Mouse (Mus musculus): ENCODE results near the gene Myom1. TPM values are rescaled to one million over a fixed set of nuclear protein-coding genes. Genes with fewer than 3 reads are reported as not detected.
A peak's percentile ranks its signal among the peaks of the same experiment; 100 is the strongest.

Gene Myom1
- polyA plus RNA-seq, 1 experiment from 2014 or later = 1.9 TPM

DNA sequence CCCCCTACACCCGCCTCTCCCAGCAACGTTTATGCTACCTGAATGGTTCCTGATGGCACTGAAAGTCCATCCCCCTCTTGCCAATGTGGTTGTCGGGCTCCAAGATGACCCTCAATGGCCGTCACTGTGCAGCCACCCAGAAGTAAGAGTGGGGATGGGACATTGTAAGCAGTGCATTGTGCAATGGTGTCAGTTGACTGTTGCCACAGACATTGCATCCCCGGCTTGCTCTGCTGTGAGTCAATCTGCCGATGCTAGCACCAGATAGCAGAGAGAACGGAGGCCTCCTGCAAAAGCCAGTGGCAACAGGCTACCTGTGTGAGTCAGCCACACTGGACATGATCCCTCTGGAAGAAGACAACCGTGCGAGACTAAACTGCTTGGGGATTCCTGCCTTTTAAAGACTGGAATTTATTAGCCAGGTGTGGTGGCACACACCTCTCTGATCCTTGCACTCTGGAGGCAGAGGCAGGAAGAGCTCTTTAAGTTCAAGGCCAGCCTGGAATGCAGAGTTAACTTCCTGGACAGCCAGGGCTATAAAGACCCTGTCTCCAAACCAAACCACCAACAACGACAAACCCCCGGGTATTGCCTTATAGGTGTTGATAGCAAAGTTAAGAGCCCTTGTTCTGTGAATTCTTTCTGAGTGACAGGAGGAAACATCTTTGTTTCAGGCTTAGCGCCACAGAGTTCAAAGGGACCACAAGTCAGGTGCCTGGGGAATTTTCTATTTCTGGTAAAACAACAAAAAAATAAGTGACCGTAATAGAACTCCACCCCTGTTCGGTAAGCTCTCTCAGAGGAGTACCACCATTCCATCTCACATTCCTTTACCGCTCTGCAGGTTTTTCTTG lies 16.7 kb upstream of the Myom1 start:
- no peak overlapping the region for H3K9ac ChIP-seq
- H3K4me2 ChIP-seq (replicated peaks) = no peak overlapping the region
- no peaks in the 10 kb centered on the region for H3K27me3 ChIP-seq
- 85% methylated on average over 15 of the region's 15 CpGs for WGBS
- no peak overlapping the region for H3K27ac ChIP-seq
- H3K4me3 ChIP-seq = no peak overlapping the region
- peaks cover 19% of the 10 kb centered on the region for H3K4me1 ChIP-seq
- H3K9me3 ChIP-seq (replicated peaks) = no peaks in the 10 kb centered on the region
- H3K36me3 ChIP-seq = peaks cover 30% of the 10 kb centered on the region
- no peak for ATAC-seq (ENCODE audit: low FRiP score)

DNA sequence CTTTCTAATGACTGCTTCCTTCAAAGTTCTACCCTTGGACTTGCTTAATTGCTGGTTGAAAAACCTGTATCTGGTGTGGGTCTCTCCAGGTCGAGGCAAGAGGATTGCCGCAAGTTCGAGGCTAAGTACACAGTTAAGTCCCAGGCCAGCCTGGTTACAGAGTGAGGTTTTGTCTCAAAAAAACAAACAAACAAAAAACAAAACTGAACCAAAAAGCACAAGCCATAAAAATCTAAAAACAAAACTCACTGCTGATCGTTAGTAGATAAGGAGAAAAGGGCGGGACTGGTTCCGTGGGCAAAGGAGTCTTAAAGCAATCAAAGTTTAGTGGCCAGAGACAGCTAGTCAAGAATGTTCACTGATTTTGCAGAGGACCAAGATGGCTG lies 16.1 kb upstream of the Myom1 start:
- 92% methylated on average over 6 of the region's 6 CpGs for WGBS
- H3K4me3 ChIP-seq = no peak overlapping the region
- no peak for ATAC-seq (ENCODE audit: low FRiP score)
- no peaks in the 10 kb centered on the region for H3K9me3 ChIP-seq (replicated peaks)
- H3K9ac ChIP-seq = no peak overlapping the region
- peaks cover 24% of the 10 kb centered on the region for H3K36me3 ChIP-seq
- H3K4me2 ChIP-seq (replicated peaks) = no peak overlapping the region
- peaks cover 23% of the 10 kb centered on the region for H3K4me1 ChIP-seq
- no peaks in the 10 kb centered on the region for H3K27me3 ChIP-seq
- H3K27ac ChIP-seq = no peak overlapping the region

DNA sequence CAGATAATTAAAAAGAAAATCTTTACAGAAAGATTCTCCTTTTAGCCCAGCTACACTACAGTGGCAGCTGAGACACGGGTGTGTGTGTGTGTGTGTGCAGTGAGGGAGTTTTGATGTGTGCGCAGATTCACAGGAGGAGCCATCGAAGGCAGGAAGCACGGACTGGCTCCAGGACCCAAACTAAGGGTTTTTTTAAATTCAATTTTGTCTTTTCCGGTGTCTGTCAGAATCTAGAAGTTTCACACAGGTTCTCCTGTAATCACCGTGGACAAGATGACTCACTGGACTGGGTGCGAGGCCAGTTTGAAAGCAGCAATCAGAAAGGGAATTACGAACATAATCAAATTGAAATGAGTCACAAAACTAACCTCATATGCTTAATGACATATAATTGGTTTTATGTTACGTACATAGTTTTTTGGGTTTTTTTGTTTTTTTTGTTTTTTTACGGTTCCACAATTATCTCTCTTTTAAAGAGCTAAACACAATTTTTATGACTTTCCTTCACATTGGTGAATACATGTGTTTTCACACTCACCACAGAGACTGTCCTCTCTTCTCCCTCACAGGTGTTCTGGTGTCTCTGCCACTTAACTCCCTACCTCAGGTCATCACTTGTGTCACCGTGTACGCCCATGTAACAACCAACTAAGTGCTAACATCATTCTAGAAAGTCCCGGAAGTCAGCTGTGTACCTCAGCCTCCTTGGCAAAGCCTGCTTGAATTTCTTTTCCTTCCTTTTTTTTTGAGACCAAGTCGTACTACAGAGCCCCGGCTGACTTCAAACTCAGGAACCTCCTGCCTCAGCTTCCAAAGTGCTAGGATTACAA lies 15.4 kb upstream of the Myom1 start:
- H3K4me2 ChIP-seq (replicated peaks) = no peak overlapping the region
- WGBS = 94% methylated on average over 15 of the region's 15 CpGs
- no peaks in the 10 kb centered on the region for H3K9me3 ChIP-seq (replicated peaks)
- H3K4me1 ChIP-seq = peaks cover 24% of the 10 kb centered on the region
- peaks cover 17% of the 10 kb centered on the region for H3K36me3 ChIP-seq
- no peak overlapping the region for H3K27ac ChIP-seq
- no peak for ATAC-seq (ENCODE audit: low FRiP score)
- H3K27me3 ChIP-seq = no peaks in the 10 kb centered on the region
- H3K9ac ChIP-seq = no peak overlapping the region
- H3K4me3 ChIP-seq = no peak overlapping the region

DNA sequence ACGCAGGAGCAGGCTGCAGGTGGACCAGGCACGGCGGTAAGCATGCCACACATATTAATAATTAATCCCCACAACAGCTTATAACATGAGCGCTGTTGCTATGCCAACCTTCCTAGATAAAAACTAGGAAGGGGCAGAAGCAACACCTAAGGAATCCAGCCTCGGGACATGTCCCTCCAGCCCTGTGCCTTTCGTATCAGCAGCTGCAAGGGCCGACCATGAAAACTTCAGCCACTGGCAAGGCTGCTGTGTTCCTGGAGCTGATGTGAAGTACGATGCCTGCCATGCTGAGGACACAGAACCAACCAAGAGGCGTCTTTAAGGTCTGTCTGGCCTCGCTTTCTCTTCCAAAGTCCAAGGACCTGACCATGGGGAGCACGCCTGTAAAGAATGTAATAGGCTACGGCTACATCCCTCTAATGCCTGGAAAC lies 14.1 kb upstream of the Myom1 start:
- 89% methylated on average over 12 of the region's 12 CpGs for WGBS
- H3K9me3 ChIP-seq (replicated peaks) = no peaks in the 10 kb centered on the region
- no peaks in the 10 kb centered on the region for H3K27me3 ChIP-seq
- no peak overlapping the region for H3K4me3 ChIP-seq
- peak overlapping the region; percentile 69 for H3K4me2 ChIP-seq (replicated peaks)
- H3K36me3 ChIP-seq = peaks cover 16% of the 10 kb centered on the region; the same call in 1 of the 2 replicates
- H3K4me1 ChIP-seq = peaks cover 24% of the 10 kb centered on the region
- H3K27ac ChIP-seq = no peak overlapping the region
- no peak for ATAC-seq (ENCODE audit: low FRiP score)
- no peak overlapping the region for H3K9ac ChIP-seq

DNA sequence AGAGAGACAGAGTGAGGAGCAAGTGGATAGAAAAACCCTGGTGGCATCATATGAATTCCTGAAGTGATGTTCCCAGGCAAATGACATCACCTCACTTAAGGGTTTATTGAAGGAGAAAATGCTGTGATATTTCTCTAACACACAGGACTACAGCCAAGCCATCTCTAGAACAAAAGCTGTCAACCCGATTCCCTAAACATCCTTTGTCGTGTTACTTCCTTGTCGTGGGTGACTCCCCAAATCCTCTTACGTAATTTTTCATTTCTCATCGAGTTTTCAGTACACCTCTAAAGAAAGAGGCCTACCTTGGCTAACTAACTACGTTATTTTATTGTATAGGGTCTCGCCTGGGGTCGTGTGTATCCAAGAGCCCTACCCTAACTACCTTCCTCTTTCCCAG lies 13.0 kb upstream of the Myom1 start:
- 54% methylated on average over 8 of the region's 8 CpGs for WGBS
- H3K4me3 ChIP-seq = peak overlapping the region; percentile 88
- ATAC-seq (ENCODE audit: low FRiP score) = no peak
- no peaks in the 10 kb centered on the region for H3K27me3 ChIP-seq
- peaks cover 24% of the 10 kb centered on the region for H3K4me1 ChIP-seq
- peaks cover 25% of the 10 kb centered on the region for H3K36me3 ChIP-seq
- peak overlapping the region; percentile 94; the same call in 1 of the 2 replicates for H3K27ac ChIP-seq
- H3K4me2 ChIP-seq (replicated peaks) = peak overlapping the region; percentile 69
- H3K9ac ChIP-seq = peak overlapping the region; percentile 92
- no peaks in the 10 kb centered on the region for H3K9me3 ChIP-seq (replicated peaks)

DNA sequence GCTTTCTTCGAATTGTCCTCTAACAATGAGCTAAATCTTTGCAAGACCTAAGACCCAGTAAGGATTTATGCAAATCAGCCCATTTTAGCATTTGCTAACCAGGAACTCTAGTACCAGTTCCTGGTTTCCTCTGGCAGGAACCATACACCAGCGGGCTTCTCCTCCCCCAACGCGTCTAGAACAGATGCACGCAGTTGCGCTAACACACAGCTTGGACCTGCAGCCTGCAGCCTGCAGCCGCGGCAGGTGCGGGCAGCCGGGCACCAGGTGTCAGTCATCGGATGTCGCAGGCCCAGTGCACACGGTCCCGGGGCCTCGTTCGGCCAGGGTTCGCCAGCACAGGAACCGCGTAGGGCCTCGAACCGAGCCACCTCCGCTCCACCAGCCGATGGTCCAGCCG lies 12.4 kb upstream of the Myom1 start:
- Histone ChIP-seq H3K4me2 (replicated peaks) (peak overlapping the region; percentile 69), H3K9me3 (replicated peaks) (no peaks in the 10 kb centered on the region), H3K36me3 (peaks cover 31% of the 10 kb centered on the region), H3K27me3 (no peaks in the 10 kb centered on the region), H3K27ac (peak overlapping the region; percentile 94), H3K4me3 (peak overlapping the region; percentile 88), H3K9ac (peak overlapping the region; percentile 92), H3K4me1 (peaks cover 24% of the 10 kb centered on the region)
- ATAC-seq (ENCODE audit: low FRiP score) = peak; percentile 82
- WGBS = 1% methylated on average over 24 of the region's 24 CpGs

DNA sequence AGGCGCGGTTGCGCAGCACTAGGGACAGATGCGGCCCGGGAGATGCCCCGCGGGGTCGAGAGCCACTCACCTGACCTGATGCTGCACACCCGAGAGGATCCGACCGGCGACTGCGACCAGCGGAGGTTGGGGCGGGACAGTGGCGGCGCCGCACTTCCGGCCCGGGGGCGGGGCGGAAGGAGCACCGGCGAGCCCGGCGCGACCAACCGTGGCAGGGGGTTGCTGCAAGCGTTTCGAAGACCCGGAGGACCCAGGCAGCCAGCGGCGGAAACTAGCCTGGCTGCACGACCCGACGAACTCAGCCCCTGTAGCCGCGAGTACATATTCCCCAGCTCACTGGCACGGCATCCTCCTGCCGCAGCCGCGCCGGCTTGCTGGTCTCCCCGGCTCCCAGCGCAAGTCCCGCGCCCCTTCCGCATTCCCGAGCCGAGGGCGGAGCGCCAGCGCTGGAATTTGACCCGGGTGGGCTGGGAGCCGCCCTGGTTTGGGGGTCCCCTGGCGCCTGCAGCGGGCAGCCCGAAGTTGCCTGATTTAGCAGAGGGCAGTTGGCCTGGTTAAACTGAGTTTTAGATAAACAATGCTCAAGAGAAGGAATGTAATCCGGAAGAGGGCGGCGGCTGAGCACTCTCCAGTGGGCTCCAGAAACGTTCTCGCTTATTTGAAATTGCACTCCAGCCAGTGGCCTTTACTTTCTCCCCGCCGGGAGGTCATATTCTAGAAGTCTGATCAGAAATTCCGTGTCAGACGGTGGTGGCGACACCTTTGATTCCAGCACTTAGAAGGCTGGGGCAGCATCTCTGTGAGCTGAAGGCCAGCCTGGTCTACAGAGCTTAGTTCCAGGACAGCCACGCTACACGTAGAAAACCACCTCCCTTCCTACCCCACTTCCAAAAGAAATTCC lies 11.8 kb upstream of the Myom1 start:
- H3K9me3 ChIP-seq (replicated peaks) = no peaks in the 10 kb centered on the region
- H3K27me3 ChIP-seq = no peaks in the 10 kb centered on the region
- H3K36me3 ChIP-seq = peaks cover 30% of the 10 kb centered on the region
- peak overlapping the region; percentile 69 for H3K4me2 ChIP-seq (replicated peaks)
- peak overlapping the region; percentile 92 for H3K9ac ChIP-seq
- WGBS = under 1% methylated on average over 70 of the region's 70 CpGs
- H3K4me1 ChIP-seq = peaks cover 24% of the 10 kb centered on the region
- H3K4me3 ChIP-seq = peak overlapping the region; percentile 88
- H3K27ac ChIP-seq = peak overlapping the region; percentile 94
- peak; percentile 95 for ATAC-seq (ENCODE audit: low FRiP score)

DNA sequence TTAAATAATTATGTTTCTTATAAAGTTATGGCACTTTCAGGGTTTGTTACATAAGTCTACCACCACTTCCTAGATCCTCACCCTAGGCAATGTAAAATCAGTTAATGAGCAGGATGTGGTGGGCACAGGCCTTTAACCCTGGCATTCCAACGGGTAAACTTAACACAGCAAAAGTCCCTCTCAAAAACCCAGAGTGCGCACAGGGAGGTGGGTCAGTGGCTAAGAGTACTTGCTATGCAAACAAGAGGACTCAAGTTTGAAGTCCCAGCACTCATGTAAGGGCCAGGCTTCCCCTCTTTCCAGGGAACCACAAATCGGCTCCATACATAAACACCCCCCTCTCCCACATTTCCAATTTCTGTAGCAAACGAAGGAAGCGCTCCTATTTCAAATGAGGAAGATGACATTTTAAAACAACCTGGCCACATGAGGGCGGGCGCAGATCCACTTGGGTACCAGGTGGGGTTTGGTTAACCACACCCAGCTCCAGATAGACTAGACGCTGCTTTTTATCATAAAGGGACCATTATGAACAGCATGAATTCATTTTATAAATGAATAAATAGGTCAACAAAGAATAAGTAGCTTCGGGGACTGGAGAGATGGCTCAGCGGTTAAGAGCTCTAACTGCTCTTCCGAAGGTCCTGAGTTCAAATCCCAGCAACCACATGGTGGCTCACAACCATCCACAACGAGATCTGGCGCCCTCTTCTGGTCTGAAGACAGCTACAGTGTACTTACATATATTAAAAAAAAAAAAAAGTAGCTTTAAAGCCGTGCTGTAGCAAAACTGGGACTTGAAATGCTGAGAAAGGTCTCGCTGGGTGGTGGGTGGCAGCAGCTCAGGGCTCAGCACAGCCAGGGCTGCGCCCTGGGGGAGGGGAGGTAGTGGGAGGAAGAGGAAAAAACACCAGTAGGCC lies 10.5 kb upstream of the Myom1 start:
- Histone ChIP-seq H3K27me3 (no peaks in the 10 kb centered on the region), H3K9ac (no peak overlapping the region), H3K9me3 (replicated peaks) (no peaks in the 10 kb centered on the region), H3K27ac (no peak overlapping the region), H3K4me1 (peaks cover 24% of the 10 kb centered on the region), H3K4me3 (no peak overlapping the region), H3K4me2 (replicated peaks) (no peak overlapping the region), H3K36me3 (peaks cover 34% of the 10 kb centered on the region)
- WGBS = 86% methylated on average over 16 of the region's 16 CpGs
- ATAC-seq (ENCODE audit: low FRiP score) = no peak

DNA sequence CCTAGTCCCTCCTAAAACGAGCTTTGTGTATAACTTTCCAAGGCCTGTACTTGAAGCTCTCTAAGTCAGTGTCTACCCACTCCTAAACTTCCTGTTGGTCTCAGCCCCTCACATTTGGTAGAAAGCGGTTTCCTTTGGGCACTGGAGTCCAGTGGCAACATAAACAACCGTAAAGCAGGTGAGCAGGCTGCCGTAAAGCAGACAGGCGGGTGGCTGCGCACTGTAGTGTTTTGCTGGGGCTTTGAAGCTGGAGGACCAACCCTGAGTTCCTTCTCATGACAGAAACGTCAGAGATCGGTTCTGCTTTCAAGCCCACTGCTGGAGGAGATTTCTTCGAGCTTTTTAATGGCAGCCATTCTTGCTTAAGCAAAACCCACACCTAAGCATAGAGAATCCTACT lies 9.8 kb upstream of the Myom1 start:
- H3K27me3 ChIP-seq = no peaks in the 10 kb centered on the region
- no peaks in the 10 kb centered on the region for H3K9me3 ChIP-seq (replicated peaks)
- H3K4me1 ChIP-seq = peaks cover 24% of the 10 kb centered on the region
- no peak overlapping the region for H3K4me2 ChIP-seq (replicated peaks)
- H3K4me3 ChIP-seq = no peak overlapping the region
- no peak for ATAC-seq (ENCODE audit: low FRiP score)
- peaks cover 34% of the 10 kb centered on the region for H3K36me3 ChIP-seq
- no peak overlapping the region for H3K27ac ChIP-seq
- no peak overlapping the region for H3K9ac ChIP-seq
- 86% methylated on average over 9 of the region's 9 CpGs for WGBS

DNA sequence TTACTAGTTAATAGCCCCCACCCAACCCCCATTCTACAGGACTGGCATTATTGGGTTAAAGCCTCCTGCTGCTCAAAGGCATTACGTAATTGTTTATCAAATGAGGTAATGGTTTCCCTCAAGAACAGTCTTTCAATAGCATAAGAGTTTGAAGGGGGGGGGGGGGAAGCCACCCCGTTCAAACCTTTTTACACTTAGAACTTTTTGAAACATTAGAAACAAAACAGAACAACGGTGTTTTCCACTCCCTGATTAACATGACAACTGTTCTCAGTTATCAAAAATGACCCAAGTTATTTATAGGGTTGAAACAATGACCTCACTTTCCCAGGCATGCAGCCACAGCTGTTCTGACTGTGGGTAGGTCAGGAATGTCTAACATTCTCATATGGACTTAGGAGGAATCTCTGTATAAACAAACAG lies 9.0 kb upstream of the Myom1 start:
- no peak for ATAC-seq (ENCODE audit: low FRiP score)
- peaks cover 34% of the 10 kb centered on the region for H3K36me3 ChIP-seq
- H3K4me2 ChIP-seq (replicated peaks) = no peak overlapping the region
- H3K4me3 ChIP-seq = no peak overlapping the region
- H3K27me3 ChIP-seq = no peaks in the 10 kb centered on the region
- no peak overlapping the region for H3K9ac ChIP-seq
- H3K4me1 ChIP-seq = peaks cover 20% of the 10 kb centered on the region
- 62% methylated on average over 3 of the region's 3 CpGs for WGBS
- no peak overlapping the region for H3K27ac ChIP-seq
- no peaks in the 10 kb centered on the region for H3K9me3 ChIP-seq (replicated peaks)

DNA sequence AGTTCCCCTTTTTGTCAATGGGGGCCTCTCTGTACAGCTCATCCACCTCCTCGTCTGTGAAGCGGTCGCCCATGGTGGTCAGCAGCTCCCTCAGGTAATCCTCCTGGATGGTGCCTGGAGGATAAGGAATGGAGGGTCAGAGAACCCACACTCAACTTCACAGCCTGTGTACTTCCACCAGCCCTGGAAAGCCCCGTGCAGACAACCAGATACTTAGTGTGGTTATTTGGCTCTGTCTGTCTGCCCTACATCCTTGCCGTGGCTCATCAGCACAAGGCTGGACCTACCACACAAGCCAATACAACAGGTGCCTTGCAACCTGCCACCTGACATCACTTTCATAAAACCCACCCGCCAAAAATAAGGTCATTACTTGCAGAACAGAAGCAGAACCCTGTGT lies 7.8 kb upstream of the Myom1 start:
- no peaks in the 10 kb centered on the region for H3K9me3 ChIP-seq (replicated peaks)
- H3K9ac ChIP-seq = no peak overlapping the region
- H3K27ac ChIP-seq = no peak overlapping the region
- WGBS = 93% methylated on average over 6 of the region's 6 CpGs
- H3K4me2 ChIP-seq (replicated peaks) = no peak overlapping the region
- no peaks in the 10 kb centered on the region for H3K27me3 ChIP-seq
- ATAC-seq (ENCODE audit: low FRiP score) = no peak
- no peak overlapping the region for H3K4me3 ChIP-seq
- peaks cover 34% of the 10 kb centered on the region for H3K36me3 ChIP-seq
- H3K4me1 ChIP-seq = peaks cover 8% of the 10 kb centered on the region
